Mouse (Mus musculus) adrenal gland, adult (tissue): Measurements from ENCODE around the gene Gpr183.

ENCODE experiments used
- DNase-seq, 2 experiments: peaks; one replicate each; pipeline ENCODE4 v3.0.0; 2022 to 2023; ENCODE audit warnings: low spot score in 1 of 2; ENCODE audit not compliant: inconsistent age in 2 of 2

The Gpr183 gene

DNA sequence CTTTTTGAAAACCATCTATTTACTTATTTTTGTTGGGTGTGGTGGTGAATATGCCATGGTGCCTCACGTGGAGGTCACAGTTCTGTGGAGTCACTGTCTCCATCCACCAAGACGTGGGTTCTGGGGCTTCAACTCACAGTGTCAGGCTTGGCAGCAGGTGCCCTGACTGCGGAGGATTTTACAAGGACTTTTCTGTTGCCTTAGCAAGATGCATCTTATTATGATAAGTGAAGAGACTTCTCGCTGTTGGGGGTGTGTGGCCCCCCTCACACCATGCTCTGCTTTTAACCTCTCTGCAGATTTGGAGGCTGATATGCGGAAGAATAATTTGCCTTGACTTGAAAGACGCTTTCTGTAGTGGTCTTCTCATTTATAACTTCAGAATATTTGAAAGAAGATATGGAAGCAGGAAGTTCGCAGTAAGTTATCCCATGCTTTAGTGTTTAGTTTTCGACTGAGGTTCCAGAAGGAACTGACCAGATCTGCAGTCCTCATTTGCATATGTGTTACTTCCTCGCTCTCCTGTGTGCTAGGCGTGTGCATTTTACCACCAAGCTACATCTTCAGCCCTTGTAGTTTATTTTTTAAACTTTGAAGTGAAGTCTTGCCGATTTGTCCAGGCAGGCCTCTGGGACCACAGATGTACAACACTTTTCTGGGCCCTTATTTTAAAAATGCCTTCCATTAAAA lies 57.9 kb downstream of the Gpr183 start:
- no peak for DNase-seq

DNA sequence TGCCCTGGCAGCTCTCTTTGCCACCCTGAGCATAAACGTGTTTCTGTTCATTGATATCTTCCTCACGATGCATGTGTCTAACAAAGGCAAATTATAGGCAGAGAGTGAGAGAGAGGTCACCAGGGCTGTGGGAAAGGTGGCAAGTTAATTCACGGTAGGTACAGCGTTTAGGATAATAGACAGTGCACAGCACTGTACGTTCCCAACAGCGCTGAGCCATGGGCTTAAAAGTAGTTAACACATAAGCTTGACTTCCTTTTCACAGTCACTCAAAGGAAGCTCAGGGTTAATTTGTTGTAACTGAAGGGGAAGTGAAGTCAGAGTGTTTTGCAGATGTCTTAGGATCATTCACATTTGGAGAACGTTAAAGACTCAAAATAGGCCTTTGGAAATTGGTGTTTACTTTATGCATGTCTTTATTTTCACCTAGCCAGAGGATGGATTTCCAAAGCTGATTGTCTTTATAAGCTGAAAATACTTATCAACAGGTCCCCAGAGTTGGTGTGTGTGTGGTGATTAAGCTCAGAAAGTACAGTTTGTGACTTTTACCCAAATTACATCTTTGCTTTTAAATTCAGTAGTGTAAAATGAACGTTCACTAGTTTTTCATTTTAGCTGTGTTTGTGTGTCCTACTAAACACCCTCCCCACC lies 58.5 kb downstream of the Gpr183 start:
- no peak for DNase-seq

GRCm38 (mm10) chr14:121904754-121905153 lies 60.2 kb downstream of the Gpr183 start:
- DNase-seq: no peak

DNA sequence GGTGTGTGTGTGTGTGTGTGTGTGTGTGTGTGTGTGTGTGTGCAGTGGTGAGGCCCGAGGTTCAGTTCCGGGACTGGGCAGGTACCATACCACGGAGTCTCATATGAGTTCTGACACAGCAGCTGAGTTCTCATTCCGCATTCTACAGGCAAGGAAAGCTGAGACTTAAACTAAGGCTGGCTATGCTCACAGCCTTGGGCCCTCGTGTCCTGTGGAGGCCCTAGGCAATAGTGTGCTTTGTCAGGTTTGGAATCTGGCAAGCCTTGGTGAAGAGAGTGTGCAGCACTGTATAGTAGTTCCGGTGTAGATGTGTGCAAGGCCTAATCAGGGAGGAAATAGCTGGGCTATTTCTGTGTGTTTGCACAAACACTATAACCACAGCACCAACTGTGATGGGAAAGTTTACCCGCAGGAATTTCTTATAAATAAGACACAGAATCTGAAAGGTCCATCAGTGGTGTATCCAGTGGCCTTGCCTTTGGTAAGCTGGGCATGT lies 61.6 kb downstream of the Gpr183 start:
- DNase-seq: no peak
